Mouse (Mus musculus) frontal cortex, adult 2 months (tissue): ENCODE measurements around the gene Cirbp. TPM values are rescaled to one million over a fixed set of nuclear protein-coding genes. Genes with fewer than 3 reads are reported as not detected.

Source experiments
- DNase-seq, 2 experiments: peaks; one replicate each; pipeline ENCODE4 v3.0.0; 2022; ENCODE audit warnings: low spot score in 1 of 2; ENCODE audit errors: extremely low spot score in 1 of 2
- polyA plus RNA-seq: library from polyadenylated mRNA; depleted of rRNA; stranded (reverse); fragments of >200 nt; gene quantifications from 2 replicates; pipeline ENCODE4 v1.2.3, GENCODE M21; 2012

Cirbp gene
- polyA plus RNA-seq, 1 experiment: 226 TPM

GRCm38 (mm10) chr10:80149291-80150225 lies 16.2 kb upstream of the Cirbp start:
- peak; percentile 97 to 98 for DNase-seq

GRCm38 (mm10) chr10:80150226-80151210 lies 15.3 kb upstream of the Cirbp start:
- no peak for DNase-seq

- peak in 1 of 2 experiments; percentile 70 for DNase-seq
These were observed 14.4 kb upstream of the Cirbp start for GRCm38 (mm10) chr10:80151211-80152034.

GRCm38 (mm10) chr10:80152071-80152872 lies 13.5 kb upstream of the Cirbp start:
- DNase-seq: no peak

- DNase-seq: no peak
These were observed 12.9 kb upstream of the Cirbp start for GRCm38 (mm10) chr10:80152873-80153260.

- no peak for DNase-seq
These were observed 12.1 kb upstream of the Cirbp start for GRCm38 (mm10) chr10:80153713-80154112.

GRCm38 (mm10) chr10:80154384-80154783 lies 11.4 kb upstream of the Cirbp start:
- no peak for DNase-seq

- DNase-seq: no peak
These were observed 10.5 kb upstream of the Cirbp start for GRCm38 (mm10) chr10:80155277-80155676.

- DNase-seq: peak in 1 of 2 experiments; percentile 60
These were observed 9.6 kb upstream of the Cirbp start for GRCm38 (mm10) chr10:80156002-80156751.

- DNase-seq: no peak
These were observed 9.1 kb upstream of the Cirbp start for GRCm38 (mm10) chr10:80156752-80157053.

- peak in 1 of 2 experiments; percentile 60 for DNase-seq
These were observed 8.4 kb upstream of the Cirbp start for GRCm38 (mm10) chr10:80157141-80157929.

- DNase-seq: peak in 1 of 2 experiments; percentile 63
These were observed 7.3 kb upstream of the Cirbp start for GRCm38 (mm10) chr10:80158307-80158986.

GRCm38 (mm10) chr10:80159021-80159560 lies 6.7 kb upstream of the Cirbp start:
- DNase-seq: no peak

GRCm38 (mm10) chr10:80159561-80160454 lies 6.0 kb upstream of the Cirbp start:
- peak; percentile 98 to 99 for DNase-seq

GRCm38 (mm10) chr10:80160455-80161371 lies 5.1 kb upstream of the Cirbp start:
- peak in 1 of 2 experiments; percentile 55 for DNase-seq
